Mouse (Mus musculus) megakaryocyte, embryonic 14.5 days (primary cell): ENCODE results near the gene Cpa1. TPM values are rescaled to one million over a fixed set of nuclear protein-coding genes. Genes with fewer than 3 reads are reported as not detected.

Experiments
- H3K27me3 ChIP-seq: replicated peaks from 2 replicates; pipeline ENCODE3; 2012; ENCODE audit warnings: inconsistent platforms
- H3K36me3 ChIP-seq: replicated peaks from 2 replicates; pipeline ENCODE3; 2012; ENCODE audit warnings: low read length, inconsistent platforms, mixed read lengths
- H3K4me1 ChIP-seq: 2 replicates; pipeline ENCODE4 v1.6.1; 2012; ENCODE audit warnings: inconsistent platforms
- H3K4me3 ChIP-seq: replicated peaks from 2 replicates; pipeline ENCODE3; 2012; ENCODE audit warnings: moderate library complexity, mild to moderate bottlenecking, inconsistent platforms
- H3K9me3 ChIP-seq: 2 replicates; pipeline ENCODE4 v1.6.1; 2012; ENCODE audit warnings: inconsistent platforms
- FLI1 ChIP-seq: IDR thresholded peaks from 2 replicates; pipeline ENCODE4 v1.6.1; 2012; ENCODE audit warnings: low read length, inconsistent platforms, mixed read lengths
- GATA1 ChIP-seq: IDR thresholded peaks from 3 replicates; pipeline ENCODE4 v1.6.1; 2012; ENCODE audit warnings: mixed read lengths, low read length, inconsistent platforms, borderline replicate concordance
- polyA plus RNA-seq: library from polyadenylated mRNA; stranded (reverse); fragments of >175 nt; gene quantifications from 2 replicates; pipeline ENCODE4 v1.2.3, GENCODE M21; 2012; ENCODE audit warnings: low replicate concordance; ENCODE audit not compliant: insufficient read depth

The Cpa1 gene
- polyA plus RNA-seq, 1 experiment: not detected

DNA sequence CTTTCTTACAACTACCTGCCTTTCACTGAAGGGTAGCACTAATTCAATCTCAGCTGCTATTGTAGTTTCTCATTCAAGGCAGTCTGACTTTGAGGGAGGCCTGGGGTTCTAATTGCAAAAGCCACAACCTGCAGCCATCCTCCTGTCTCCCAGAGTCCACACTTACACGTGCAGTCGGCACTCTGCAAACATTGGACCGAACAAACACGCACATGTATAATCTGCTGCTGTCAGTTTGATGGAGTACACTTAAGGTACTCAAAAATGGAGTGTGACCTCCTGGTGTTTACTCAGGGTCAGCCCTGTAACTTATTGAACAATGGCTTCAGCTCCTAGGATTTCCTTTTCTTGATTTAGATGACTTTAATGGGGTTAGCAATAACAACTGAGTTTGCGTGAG, 40.5 kb downstream of the Cpa1 start:
- H3K36me3 ChIP-seq: peaks cover 30% of the 10 kb centered on the region
- TF ChIP-seq GATA1 (no peak), FLI1 (no peak)
- no peaks in the 10 kb centered on the region for H3K9me3 ChIP-seq

GRCm38 (mm10) chr6:30680442-30680841, 41.4 kb downstream of the Cpa1 start:
- peaks cover 30% of the 10 kb centered on the region for H3K36me3 ChIP-seq
- TF ChIP-seq GATA1: no peak
- no peak for TF ChIP-seq FLI1
- peaks cover 37% of the 10 kb centered on the region for H3K4me1 ChIP-seq
- no peaks in the 10 kb centered on the region for H3K27me3 ChIP-seq
- no peak overlapping the region for H3K4me3 ChIP-seq
- H3K9me3 ChIP-seq: no peaks in the 10 kb centered on the region

More for the DNA sequence above, 40.5 kb downstream of the Cpa1 start:
- H3K4me3 ChIP-seq: no peak overlapping the region
- peaks cover 42% of the 10 kb centered on the region for H3K4me1 ChIP-seq
- H3K27me3 ChIP-seq: no peaks in the 10 kb centered on the region

GRCm38 (mm10) chr6:30681935-30682900, 43.2 kb downstream of the Cpa1 start:
- Histone ChIP-seq H3K9me3 (no peaks in the 10 kb centered on the region), H3K4me1 (peaks cover 34% of the 10 kb centered on the region), H3K27me3 (no peaks in the 10 kb centered on the region), H3K4me3 (peak overlapping the region; percentile 82), H3K36me3 (peaks cover 33% of the 10 kb centered on the region)
- no peak for TF ChIP-seq GATA1
- TF ChIP-seq FLI1: no peak

DNA sequence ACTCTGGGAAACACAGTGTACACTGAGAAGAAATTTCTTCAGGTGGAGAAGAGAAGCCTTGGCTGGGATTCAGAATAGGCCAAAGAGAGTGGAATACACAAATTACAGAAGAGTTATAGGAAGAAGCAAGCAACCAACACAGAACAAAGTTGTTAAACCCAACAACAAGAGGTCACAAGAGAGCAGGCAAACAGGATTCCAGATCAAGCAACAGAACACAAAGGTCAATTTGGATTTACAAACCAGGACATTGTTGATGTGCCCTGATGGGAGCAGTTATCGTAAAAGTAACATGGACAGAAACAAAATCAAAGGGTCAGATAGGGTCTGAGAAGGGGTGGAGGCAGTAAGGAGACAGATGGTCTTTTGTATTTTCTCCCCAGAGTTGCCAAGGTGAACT, 45.6 kb downstream of the Cpa1 start:
- TF ChIP-seq GATA1: no peak
- TF ChIP-seq FLI1: no peak
- Histone ChIP-seq H3K36me3 (peaks cover 25% of the 10 kb centered on the region), H3K9me3 (no peaks in the 10 kb centered on the region), H3K4me3 (no peak overlapping the region), H3K4me1 (peaks cover 43% of the 10 kb centered on the region), H3K27me3 (no peaks in the 10 kb centered on the region)

GRCm38 (mm10) chr6:30687198-30687597, 48.2 kb downstream of the Cpa1 start:
- H3K27me3 ChIP-seq: no peaks in the 10 kb centered on the region
- H3K9me3 ChIP-seq: no peaks in the 10 kb centered on the region
- peaks cover 15% of the 10 kb centered on the region for H3K36me3 ChIP-seq
- H3K4me1 ChIP-seq: peaks cover 47% of the 10 kb centered on the region
- TF ChIP-seq FLI1: no peak
- no peak for TF ChIP-seq GATA1
- no peak overlapping the region for H3K4me3 ChIP-seq

GRCm38 (mm10) chr6:30692826-30693225, 53.8 kb downstream of the Cpa1 start:
- H3K36me3 ChIP-seq: peaks cover 2% of the 10 kb centered on the region
- peaks cover 35% of the 10 kb centered on the region for H3K4me1 ChIP-seq
- H3K4me3 ChIP-seq: peak overlapping the region; percentile 95
- H3K9me3 ChIP-seq: no peaks in the 10 kb centered on the region
- TF ChIP-seq GATA1: no peak
- TF ChIP-seq FLI1: no peak
- no peaks in the 10 kb centered on the region for H3K27me3 ChIP-seq

DNA sequence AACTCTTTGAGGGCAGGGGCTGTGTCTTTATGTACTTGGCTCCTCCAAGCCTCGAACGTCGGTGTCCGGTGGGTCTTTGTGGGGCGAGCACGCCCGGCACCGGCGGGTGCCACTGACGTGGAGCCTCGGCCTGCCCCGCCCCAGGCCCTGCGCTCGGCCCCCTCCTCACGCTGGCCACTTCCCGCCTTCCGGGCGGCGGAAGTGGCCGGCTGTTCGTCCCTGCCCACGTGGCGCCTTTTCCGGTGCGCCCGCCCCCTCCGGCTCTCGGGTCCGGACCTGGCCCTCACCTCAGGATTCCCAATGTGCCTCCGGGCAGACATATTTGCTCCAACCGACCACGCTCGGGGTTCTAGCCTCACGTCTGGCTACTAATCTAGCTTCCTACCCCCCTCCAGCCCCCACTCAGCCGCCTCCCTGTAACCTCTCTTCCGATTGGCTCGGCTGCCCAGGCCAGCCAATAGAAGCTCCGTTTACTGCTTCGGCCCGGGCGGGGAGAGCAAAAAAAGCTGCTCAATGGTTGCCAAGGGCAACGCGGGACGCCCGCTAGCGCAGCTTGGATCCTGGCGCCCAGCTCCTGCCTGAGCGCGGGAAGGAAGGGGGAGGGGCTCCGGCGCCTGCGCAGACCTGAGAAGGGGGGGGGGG, 54.5 kb downstream of the Cpa1 start, which contains the start of gene Cep41:
Gene Cep41, minus strand, starts transcription at position 400 of the 642 bp plus-strand sequence.
- Histone ChIP-seq H3K4me3 (peak within 1 kb of the TSS; percentile 95), H3K36me3 (no peaks in the 10 kb centered on the region), H3K4me1 (peaks cover 31% of the 10 kb centered on the region), H3K27me3 (no peaks in the 10 kb centered on the region), H3K9me3 (no peaks in the 10 kb centered on the region)
- TF ChIP-seq FLI1: peak; percentile 46; the same call in 1 of the 2 replicates
- no peak for TF ChIP-seq GATA1

GRCm38 (mm10) chr6:30694209-30694608, 55.2 kb downstream of the Cpa1 start:
- no peaks in the 10 kb centered on the region for H3K27me3 ChIP-seq
- TF ChIP-seq GATA1: no peak
- no peak for TF ChIP-seq FLI1
- no peaks in the 10 kb centered on the region for H3K9me3 ChIP-seq
- H3K4me3 ChIP-seq: peak overlapping the region; percentile 95
- peaks cover 34% of the 10 kb centered on the region for H3K4me1 ChIP-seq
- H3K36me3 ChIP-seq: no peaks in the 10 kb centered on the region

Other genes starting within 250 kb of the Cpa1 start
- 51.0 and 80.3 TPM in 2 replicates for gene Zc3hc1, start 248.2 kb upstream of the Cpa1 start, polyA plus RNA-seq
- gene Klhdc10, start 237.3 kb upstream of the Cpa1 start, polyA plus RNA-seq: 6.6 and 8.2 TPM in 2 replicates
- 1.7 TPM in 1 of 2 replicates, not detected in the other for gene Tmem209, start 129.4 kb upstream of the Cpa1 start, polyA plus RNA-seq
- not detected in 2 replicates for gene Ssmem1, start 129.4 kb upstream of the Cpa1 start, polyA plus RNA-seq
- gene Cpa2, start 97.6 kb upstream of the Cpa1 start, polyA plus RNA-seq: not detected in 2 replicates
- gene Cpa4, start 70.8 kb upstream of the Cpa1 start, polyA plus RNA-seq: not detected in 2 replicates
- not detected in 2 replicates for gene Cpa5, start 28.2 kb upstream of the Cpa1 start, polyA plus RNA-seq
- gene Cep41, start 54.5 kb downstream of the Cpa1 start, polyA plus RNA-seq: 13.1 and 15.8 TPM in 2 replicates
- gene Mest, start 84.3 kb downstream of the Cpa1 start, polyA plus RNA-seq: 48.4 and 174 TPM in 2 replicates